Mouse (Mus musculus) C3H10T1/2 (cell line): ENCODE measurements around the gene Spin2c. TPM values are rescaled to one million over a fixed set of nuclear protein-coding genes. Genes with fewer than 3 reads are reported as not detected.

Source experiments
- polyA plus RNA-seq, 2 experiments: library from polyadenylated mRNA; unstranded; fragments of >200 nt; fragmentation: generic; extraction: Trizol; gene quantifications; one replicate each; pipeline ENCODE4 v1.2.1; 2012; ENCODE audit warnings: missing spikeins in 2 of 2

Spin2c gene
- 1 to 10 TPM in 1 of 2 experiments, under 1 TPM in 1; 0.11 to 2.0 TPM for polyA plus RNA-seq

GRCm38 (mm10) chrX:153831951-153832561 lies at the start of gene Spin2c:
TSS of gene Spin2c (plus strand) at chrX:153832225.

Other genes starting within 250 kb of the Spin2c start
- under 1 TPM; under 0.01 to 0.21 TPM for gene Kctd12b, start 135.8 kb upstream of the Spin2c start, polyA plus RNA-seq
- gene Nbdy, start 108.6 kb upstream of the Spin2c start, polyA plus RNA-seq, result 100 to 1,000 TPM in 1 of 2 experiments, 10 to 100 TPM in 1; 42.4 to 162 TPM
- under 1 TPM in 1 of 2 experiments, not detected in 1; 0.07 TPM for gene Samt1, start 180.4 kb downstream of the Spin2c start, polyA plus RNA-seq
- under 1 TPM in 1 of 2 experiments, not detected in 1; 0.07 TPM for gene 4921511M17Rik, start 201.6 kb downstream of the Spin2c start, polyA plus RNA-seq
- gene Gm10057, start 222.8 kb downstream of the Spin2c start, polyA plus RNA-seq, result under 1 TPM in 1 of 2 experiments, not detected in 1; 0.09 TPM